Mouse (Mus musculus) gastrocnemius, postnatal 10 days (tissue): Measurements from ENCODE around the gene Slc17a6. TPM values are rescaled to one million over a fixed set of nuclear protein-coding genes. Genes with fewer than 3 reads are reported as not detected.

ENCODE experiments used
- DNase-seq: peaks from one replicate; pipeline ENCODE4 v3.0.0; 2021; ENCODE audit warnings: mixed read lengths
- long read RNA-seq, 2 experiments: library from polyadenylated mRNA; stranded (forward); transcript quantifications; one replicate each; pipeline ENCODE4 v2.0.0; 2021
- total RNA-seq, 2 experiments: library from RNA; stranded (reverse); gene quantifications; 2 replicates each; pipeline ENCODE4 v1.2.3; 2021

The Slc17a6 gene
- under 1 TPM in 1 of 2 experiments, not detected in 1; 0.14 TPM for total RNA-seq
- long read RNA-seq, experiment 1, result 0 reads
- long read RNA-seq, experiment 2, result 0 reads

DNA sequence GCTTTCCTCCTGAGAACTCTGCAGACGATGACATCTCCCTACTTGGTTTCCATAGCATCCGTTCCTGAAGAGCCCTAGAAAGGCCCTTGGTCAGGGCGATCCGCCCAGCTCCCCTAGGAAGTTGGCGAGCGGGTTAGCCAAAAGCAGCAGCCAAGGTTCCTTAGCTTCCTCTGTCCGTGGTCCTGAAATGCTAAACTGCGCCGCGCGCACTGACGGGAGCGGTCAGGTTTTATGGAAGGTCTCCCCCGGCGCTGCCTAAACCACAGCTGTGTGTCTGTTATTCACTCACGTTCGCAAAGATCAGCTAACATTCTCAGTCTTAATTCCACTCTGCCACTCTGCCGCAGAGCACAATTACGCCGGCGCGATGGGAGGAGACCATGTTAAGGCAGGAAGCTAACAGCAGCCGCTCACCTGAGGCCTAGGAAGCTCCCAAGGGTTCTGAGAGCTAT lies at the start of gene Slc17a6:
Gene Slc17a6 (plus strand): TSS at position 313 of the 452 bp plus-strand sequence.
- DNase-seq, result peak; percentile 68

DNA sequence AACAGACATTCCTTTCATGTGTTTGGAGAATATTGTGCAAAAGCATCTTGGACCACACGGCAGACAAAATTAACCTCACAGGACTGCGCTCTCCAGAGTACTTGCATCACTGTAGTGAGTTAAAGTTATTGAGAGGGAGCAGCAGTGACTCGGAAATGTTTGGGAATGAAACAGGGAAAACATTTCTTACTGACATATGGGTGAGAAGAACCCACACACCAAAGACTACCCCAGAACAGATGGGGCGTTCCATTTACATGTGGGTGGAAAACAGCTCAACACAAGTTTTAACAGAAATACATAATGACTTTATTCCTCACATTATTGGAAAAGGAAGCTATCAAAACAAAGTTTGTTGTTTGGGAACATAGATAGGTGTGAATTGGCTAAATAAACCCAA lies 21.8 kb upstream of the Slc17a6 start:
- DNase-seq, result no peak

DNA sequence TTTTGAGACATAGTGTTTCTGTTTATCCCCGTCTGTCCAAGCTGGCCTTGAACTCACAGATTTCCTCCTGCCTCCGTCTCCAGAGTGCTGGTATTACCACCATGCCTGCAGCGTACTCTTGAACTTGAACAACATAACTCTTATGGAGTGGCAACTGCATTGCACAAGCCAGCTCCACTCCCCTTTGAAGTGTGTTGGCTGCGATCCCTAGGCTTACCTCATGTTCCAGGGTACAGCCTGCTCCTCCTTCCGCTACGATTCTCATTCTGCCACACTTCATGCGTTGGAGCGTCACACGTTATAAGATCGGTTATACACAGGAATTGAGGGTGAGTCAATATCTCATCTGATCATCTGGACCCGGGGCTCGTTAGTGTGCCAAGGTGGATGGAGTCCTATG lies 18.1 kb upstream of the Slc17a6 start:
- DNase-seq, result no peak

DNA sequence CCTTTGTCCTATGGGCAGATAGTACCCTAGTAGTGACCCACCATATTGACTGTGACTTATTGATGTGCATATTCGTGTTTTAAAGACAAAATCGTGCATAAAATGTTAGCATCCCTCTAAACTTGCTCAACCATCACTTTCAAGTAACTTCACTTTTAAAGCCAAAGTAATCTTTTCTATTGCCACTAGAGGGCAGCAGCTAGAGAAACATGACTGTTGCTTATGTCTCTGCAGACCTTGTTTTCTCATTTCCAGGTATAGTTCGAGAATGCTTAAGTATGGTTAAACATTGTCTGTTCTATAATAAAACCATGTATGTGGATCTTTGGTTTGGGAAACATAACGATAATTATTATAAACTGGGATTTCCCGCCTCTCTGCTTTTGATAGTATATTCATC lies 7.4 kb upstream of the Slc17a6 start:
- DNase-seq, result no peak

GRCm38 (mm10) chr7:51617941-51618340 lies 3.9 kb upstream of the Slc17a6 start:
- DNase-seq, result no peak

GRCm38 (mm10) chr7:51618412-51618811 lies 3.4 kb upstream of the Slc17a6 start:
- DNase-seq, result no peak

- no peak for DNase-seq
These were observed 1.8 kb upstream of the Slc17a6 start for GRCm38 (mm10) chr7:51619977-51620376.

DNA sequence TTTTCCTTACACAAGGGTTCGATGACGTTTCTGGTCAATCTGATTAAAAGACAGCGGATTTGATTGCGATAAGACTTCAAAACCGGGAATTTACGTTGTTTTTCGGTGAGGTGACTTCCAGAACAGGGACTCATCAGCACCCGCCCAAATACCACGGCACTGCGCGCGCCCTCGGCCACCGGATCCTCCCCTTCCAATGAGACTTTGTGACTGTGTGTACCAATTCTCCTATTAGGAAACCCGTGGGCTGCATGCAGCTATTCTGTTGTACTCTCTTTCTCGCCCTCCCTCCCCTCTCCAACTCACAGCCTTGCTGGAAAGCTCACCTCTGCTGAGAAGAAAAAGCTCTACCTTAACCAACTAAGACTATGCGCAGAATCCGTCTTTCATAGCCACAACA lies 390 bp downstream of the Slc17a6 start:
- no peak for DNase-seq

GRCm38 (mm10) chr7:51622666-51623065 lies 860 bp downstream of the Slc17a6 start:
- no peak for DNase-seq

GRCm38 (mm10) chr7:51624336-51624897 lies 2.6 kb downstream of the Slc17a6 start:
- no peak for DNase-seq

DNA sequence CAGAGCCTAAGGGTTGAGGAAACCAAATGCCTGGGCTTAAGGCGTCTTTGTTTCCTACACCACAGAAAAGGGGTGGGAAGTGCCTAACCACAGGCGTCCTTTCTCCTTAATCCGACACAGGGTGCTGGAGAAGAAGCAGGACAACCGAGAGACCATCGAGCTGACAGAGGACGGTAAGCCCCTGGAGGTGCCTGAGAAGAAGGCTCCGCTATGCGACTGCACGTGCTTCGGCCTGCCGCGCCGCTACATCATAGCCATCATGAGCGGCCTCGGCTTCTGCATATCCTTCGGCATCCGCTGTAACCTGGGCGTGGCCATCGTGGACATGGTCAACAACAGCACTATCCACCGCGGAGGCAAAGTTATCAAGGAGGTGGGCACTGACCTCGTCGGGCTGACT lies 3.4 kb downstream of the Slc17a6 start:
- no peak for DNase-seq

GRCm38 (mm10) chr7:51625591-51626255 lies 3.9 kb downstream of the Slc17a6 start:
- no peak for DNase-seq

- DNase-seq, result no peak
These were observed 4.7 kb downstream of the Slc17a6 start for GRCm38 (mm10) chr7:51626451-51627000.

DNA sequence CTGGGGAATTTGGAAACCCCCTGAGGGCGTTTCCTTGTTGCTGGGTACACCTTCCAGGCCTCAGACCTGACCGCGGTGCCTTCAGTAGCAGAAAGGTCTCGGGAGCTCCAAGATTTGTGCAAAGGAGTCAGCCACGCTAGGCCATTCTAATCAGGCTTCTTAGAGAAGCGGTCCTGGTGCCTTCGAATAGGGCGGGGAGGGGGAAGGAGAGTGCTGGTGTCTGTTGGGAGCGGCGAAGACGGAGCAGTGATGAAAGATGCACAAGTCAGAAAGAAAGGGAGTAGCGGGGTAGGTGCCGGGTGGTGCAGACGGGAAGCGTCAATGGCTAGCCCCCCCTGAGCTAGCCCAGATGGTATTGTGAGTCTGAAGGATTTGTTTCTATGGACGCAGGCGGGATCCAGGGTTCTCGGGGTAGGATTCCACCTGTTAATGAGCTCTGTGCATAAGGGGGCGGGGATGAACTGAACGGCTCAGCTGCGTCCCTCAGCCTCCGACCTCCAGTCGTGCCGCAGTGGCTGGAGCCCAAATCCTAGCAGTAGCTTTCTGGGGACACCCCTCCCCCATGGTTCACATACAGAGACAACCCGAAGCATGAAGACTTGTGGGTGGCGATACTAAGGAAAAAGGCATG lies 5.3 kb downstream of the Slc17a6 start:
- DNase-seq, result no peak

GRCm38 (mm10) chr7:51627666-51628065 lies 5.9 kb downstream of the Slc17a6 start:
- DNase-seq, result no peak

GRCm38 (mm10) chr7:51628349-51628748 lies 6.5 kb downstream of the Slc17a6 start:
- DNase-seq, result no peak

- no peak for DNase-seq
These were observed 7.4 kb downstream of the Slc17a6 start for GRCm38 (mm10) chr7:51629206-51629605.

DNA sequence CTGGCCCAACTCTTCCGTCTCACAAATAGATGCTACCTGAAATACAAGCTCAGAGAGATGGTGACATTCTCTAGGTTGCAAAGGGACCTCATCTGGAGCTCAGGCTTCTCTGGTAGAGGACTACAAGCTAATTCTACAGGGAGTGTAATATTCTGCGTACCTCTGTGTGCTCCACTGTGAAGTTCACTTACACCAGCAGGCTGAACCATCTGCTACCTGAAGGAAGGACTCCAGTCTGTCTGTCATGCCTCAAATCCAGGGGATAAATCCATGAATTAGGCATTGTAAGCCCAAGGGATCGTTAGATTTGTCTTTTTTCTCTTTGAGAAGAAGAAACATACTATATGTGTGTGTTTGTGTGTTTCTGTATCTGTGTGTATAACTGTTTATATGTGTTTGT lies 9.4 kb downstream of the Slc17a6 start:
- DNase-seq, result no peak

DNA sequence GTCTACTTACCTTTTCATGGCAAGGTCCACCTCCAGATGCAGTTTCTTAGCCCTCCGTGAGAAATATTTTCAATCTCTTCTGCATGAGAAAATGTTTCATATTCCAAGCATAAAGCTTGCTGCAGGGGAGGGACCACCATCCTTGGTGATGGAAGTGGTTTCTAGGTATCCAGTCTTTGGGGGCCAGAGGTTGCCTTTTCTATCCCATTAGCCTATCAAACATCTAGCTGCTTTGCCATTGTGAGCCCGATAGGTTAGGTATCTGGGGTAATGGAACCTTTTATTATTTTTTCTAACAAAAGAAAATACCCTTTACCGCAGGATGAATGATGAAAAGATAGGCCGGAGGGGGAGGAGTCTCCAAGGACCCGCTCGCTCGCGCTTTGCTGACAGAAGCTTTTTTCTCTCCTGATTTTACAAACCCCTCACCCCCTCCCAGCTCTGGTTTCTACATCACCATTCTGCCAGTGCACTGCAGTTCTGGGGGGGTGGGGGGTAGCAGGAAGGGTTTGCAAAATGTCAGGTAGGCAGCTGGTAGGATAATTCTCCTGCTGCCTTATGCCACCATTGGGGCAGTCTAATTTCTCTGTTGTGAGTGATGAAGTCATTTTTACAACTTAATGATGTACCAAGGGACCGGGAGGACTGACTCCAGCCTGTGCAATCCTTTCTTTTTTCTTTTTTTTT lies 10.9 kb downstream of the Slc17a6 start:
- DNase-seq, result no peak

- no peak for DNase-seq
These were observed 11.5 kb downstream of the Slc17a6 start for GRCm38 (mm10) chr7:51633230-51633844.

DNA sequence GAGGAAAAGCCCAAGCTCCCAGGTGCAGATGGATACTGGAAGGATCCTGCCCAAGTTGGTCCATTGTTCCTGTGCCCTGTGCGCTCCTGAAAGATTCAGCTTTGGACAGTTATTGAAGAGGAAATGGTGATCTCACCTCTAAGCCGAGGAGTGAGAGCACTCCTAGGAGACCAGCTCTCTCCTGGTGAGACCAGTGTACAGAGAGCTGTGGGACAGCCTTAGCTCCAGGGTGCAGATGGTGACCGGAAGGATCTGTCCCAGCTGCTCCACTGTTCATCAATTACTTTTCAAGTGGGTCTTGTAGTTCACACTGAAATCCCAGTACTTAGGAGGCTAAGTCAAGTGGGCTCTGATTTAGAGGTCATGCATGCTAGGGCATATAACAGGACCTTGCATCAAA lies 35.3 kb downstream of the Slc17a6 start:
- no peak for DNase-seq

- no peak for DNase-seq
These were observed 40.6 kb downstream of the Slc17a6 start for GRCm38 (mm10) chr7:51662441-51662840.
